Mouse (Mus musculus): ENCODE results near the gene Cog2.

- TF ChIP-seq ZC3H11A (IDR thresholded peaks at IDR 0.05; ENCODE audit: borderline replicate concordance, low read depth, low read length): no peak
- no peak for TF ChIP-seq ZNF384 (IDR thresholded peaks at IDR 0.05; ENCODE audit: low read depth, low read length)
Observed at GRCm38 (mm10) chr8:124476701-124477100, 43.9 kb upstream of the Cog2 start.

Measured in ES-E14 (cell line).